Mouse (Mus musculus) spleen, adult 2 months (tissue): ENCODE data around the gene Btg2. TPM values are rescaled to one million over a fixed set of nuclear protein-coding genes. Genes with fewer than 3 reads are reported as not detected.
A peak's percentile ranks its signal among the peaks of the same experiment; 100 is the strongest.

Experiments used
- DNase-seq, 2 experiments: peaks; one replicate each; pipeline versions ENCODE4 v3.0.0 to v3.0.0-alpha.2; 2012 to 2021; ENCODE audit warnings: low spot score in 2 of 2, low read depth in 1 of 2
- H3K27ac ChIP-seq: fragments of 200-500 bp; 2 replicates; pipeline ENCODE4 v1.5.1; 2012; ENCODE audit warnings: low read length, inconsistent platforms; ENCODE audit not compliant: insufficient read depth
- H3K27me3 ChIP-seq: fragments of 200-500 bp; 2 replicates; pipeline ENCODE4 v1.6.1; 2012; ENCODE audit warnings: mild to moderate bottlenecking, moderate library complexity, low read length, inconsistent platforms; ENCODE audit not compliant: control insufficient read depth, insufficient read depth
- H3K36me3 ChIP-seq: fragments of 200-500 bp; 2 replicates; pipeline ENCODE4 v1.6.1; 2012; ENCODE audit warnings: mild to moderate bottlenecking, low read length, inconsistent platforms; ENCODE audit not compliant: control insufficient read depth, insufficient read depth
- H3K4me1 ChIP-seq: fragments of 200-500 bp; 2 replicates; pipeline ENCODE4 v1.6.1; 2011; ENCODE audit warnings: inconsistent platforms; ENCODE audit not compliant: control insufficient read depth, insufficient read depth, insufficient read length
- H3K4me3 ChIP-seq: fragments of 200-500 bp; 2 replicates; pipeline ENCODE4 v1.5.1; 2011; ENCODE audit warnings: mild to moderate bottlenecking, inconsistent platforms; ENCODE audit not compliant: insufficient read depth, insufficient read length; ENCODE audit errors: extremely low read depth
- CTCF ChIP-seq: fragments of 200-500 bp; IDR thresholded peaks from 2 replicates; pipeline ENCODE4 v1.5.1; 2011; ENCODE audit warnings: mild to moderate bottlenecking, inconsistent platforms; ENCODE audit not compliant: insufficient read depth, insufficient read length, insufficient replicate concordance; ENCODE audit errors: extremely low read depth
- POLR2A ChIP-seq: fragments of 200-500 bp; IDR thresholded peaks from 2 replicates; pipeline ENCODE4 v1.6.1; 2011; ENCODE audit warnings: low read depth, low read length, inconsistent platforms
- WGBS: fragments of 180-500 bp; shearing (Covaris S2); methylation state at CpG from one replicate; pipeline ENCODE4 v1.1.7; 2018; 5-methylcytosine and 5-hydroxymethylcytosine counted together
- polyA plus RNA-seq: library from polyadenylated mRNA; depleted of rRNA; stranded (reverse); fragments of >200 nt; gene quantifications from 2 replicates; pipeline ENCODE4 v1.2.3, GENCODE M21; 2012

The Btg2 gene
- polyA plus RNA-seq, 1 experiment: 115 TPM

GRCm38 (mm10) chr1:134092852-134093770, 14.2 kb upstream of the Btg2 start:
- peaks cover 45% of the 10 kb centered on the region for H3K4me1 ChIP-seq
- no peaks in the 10 kb centered on the region for H3K36me3 ChIP-seq
- DNase-seq: peak; percentile 87 to 92
- H3K27me3 ChIP-seq: no peaks in the 10 kb centered on the region
- peak overlapping the region; percentile 99 for H3K27ac ChIP-seq
- TF ChIP-seq CTCF: no peak
- TF ChIP-seq POLR2A: peak; percentile 22
- WGBS: 2% methylated on average over 42 of the region's 43 CpGs
- peak overlapping the region; percentile 63 for H3K4me3 ChIP-seq

- H3K27ac ChIP-seq: peak overlapping the region; percentile 99
- TF ChIP-seq CTCF (no peak), POLR2A (no peak)
- 46% methylated on average over 6 of the region's 6 CpGs for WGBS
- no peaks in the 10 kb centered on the region for H3K36me3 ChIP-seq
- no peaks in the 10 kb centered on the region for H3K27me3 ChIP-seq
- no peak overlapping the region for H3K4me3 ChIP-seq
- peaks cover 39% of the 10 kb centered on the region for H3K4me1 ChIP-seq
- DNase-seq: no peak
Measured at GRCm38 (mm10) chr1:134092368-134092767, 13.4 kb upstream of the Btg2 start.

- no peak overlapping the region for H3K27ac ChIP-seq
- TF ChIP-seq POLR2A: no peak
- TF ChIP-seq CTCF: no peak
- DNase-seq: no peak
- no peaks in the 10 kb centered on the region for H3K36me3 ChIP-seq
- no peaks in the 10 kb centered on the region for H3K27me3 ChIP-seq
- no peak overlapping the region for H3K4me3 ChIP-seq
- WGBS: 82% methylated on average over 3 of the region's 3 CpGs
- H3K4me1 ChIP-seq: peaks cover 37% of the 10 kb centered on the region; the same call in 1 of the 2 replicates
Measured at GRCm38 (mm10) chr1:134091851-134092250, 12.9 kb upstream of the Btg2 start.

- no peak for DNase-seq
- Histone ChIP-seq H3K4me1 (peaks cover 24% of the 10 kb centered on the region; the same call in 1 of the 2 replicates), H3K4me3 (no peak overlapping the region), H3K27me3 (no peaks in the 10 kb centered on the region), H3K36me3 (no peaks in the 10 kb centered on the region), H3K27ac (no peak overlapping the region)
- 86% methylated on average over 7 of the region's 7 CpGs for WGBS
- no peak for TF ChIP-seq CTCF
- TF ChIP-seq POLR2A: no peak
Measured at GRCm38 (mm10) chr1:134089074-134089473, 10.2 kb upstream of the Btg2 start.

GRCm38 (mm10) chr1:134086811-134087398, 8.0 kb upstream of the Btg2 start:
- TF ChIP-seq CTCF (no peak), POLR2A (no peak)
- peaks cover 24% of the 10 kb centered on the region; the same call in 1 of the 2 replicates for H3K4me1 ChIP-seq
- no peak for DNase-seq
- H3K27me3 ChIP-seq: no peaks in the 10 kb centered on the region
- H3K4me3 ChIP-seq: no peak overlapping the region
- 81% methylated on average over 16 of the region's 16 CpGs for WGBS
- H3K27ac ChIP-seq: no peak overlapping the region; the same call in 1 of the 2 replicates
- no peaks in the 10 kb centered on the region for H3K36me3 ChIP-seq

GRCm38 (mm10) chr1:134086017-134086416, 7.1 kb upstream of the Btg2 start:
- Histone ChIP-seq H3K4me3 (no peak overlapping the region), H3K27ac (no peak overlapping the region), H3K36me3 (no peaks in the 10 kb centered on the region), H3K27me3 (no peaks in the 10 kb centered on the region), H3K4me1 (peaks cover 24% of the 10 kb centered on the region; the same call in 1 of the 2 replicates)
- DNase-seq: no peak
- WGBS: 36% methylated on average over 3 of the region's 3 CpGs
- no peak for TF ChIP-seq CTCF
- no peak for TF ChIP-seq POLR2A

- TF ChIP-seq POLR2A (no peak), CTCF (no peak)
- DNase-seq: no peak
- WGBS: 85% methylated on average over 3 of the region's 3 CpGs
- H3K4me3 ChIP-seq: no peak overlapping the region
- peaks cover 29% of the 10 kb centered on the region; the same call in 1 of the 2 replicates for H3K4me1 ChIP-seq
- no peaks in the 10 kb centered on the region for H3K27me3 ChIP-seq
- H3K27ac ChIP-seq: no peak overlapping the region
- no peaks in the 10 kb centered on the region for H3K36me3 ChIP-seq
Measured at GRCm38 (mm10) chr1:134084128-134084527, 5.2 kb upstream of the Btg2 start.
